Mouse (Mus musculus) bone marrow macrophage, adult 2 months (primary cell): ENCODE results near the gene Coro2b.

ENCODE experiments used
- CTCF ChIP-seq: IDR thresholded peaks from 2 replicates; pipeline ENCODE4 v1.5.1; 2012; ENCODE audit warnings: low read depth, mild to moderate bottlenecking, low read length, moderate library complexity
- POLR2A ChIP-seq: IDR thresholded peaks from 2 replicates; pipeline ENCODE4 v1.6.1; 2012; ENCODE audit warnings: mild to moderate bottlenecking, low read depth, low read length, borderline replicate concordance

GRCm38 (mm10) chr9:62498945-62499344, 37.9 kb downstream of the Coro2b start:
- TF ChIP-seq CTCF (no peak), POLR2A (no peak)
